Mouse (Mus musculus): Measurements from ENCODE around the gene Stx5a.

GRCm38 (mm10) chr19:8727495-8728114 is 13.6 kb upstream of the Stx5a start:
- no peak for TF ChIP-seq POLR2A (IDR thresholded peaks at IDR 0.05; ENCODE audit: low read depth, low read length)
- no peak for TF ChIP-seq CTCF (IDR thresholded peaks at IDR 0.05; ENCODE audit: extremely low read depth, insufficient read length, insufficient replicate concordance, low read depth, low read length)

Measured in small intestine, adult 2 months (tissue).